Mouse (Mus musculus): Measurements from ENCODE around the gene Macrod2. TPM values are rescaled to one million over a fixed set of nuclear protein-coding genes. Genes with fewer than 3 reads are reported as not detected.

Macrod2 gene
- polyA plus RNA-seq, 1 experiment from 2014 or later = 31.9 TPM

DNA sequence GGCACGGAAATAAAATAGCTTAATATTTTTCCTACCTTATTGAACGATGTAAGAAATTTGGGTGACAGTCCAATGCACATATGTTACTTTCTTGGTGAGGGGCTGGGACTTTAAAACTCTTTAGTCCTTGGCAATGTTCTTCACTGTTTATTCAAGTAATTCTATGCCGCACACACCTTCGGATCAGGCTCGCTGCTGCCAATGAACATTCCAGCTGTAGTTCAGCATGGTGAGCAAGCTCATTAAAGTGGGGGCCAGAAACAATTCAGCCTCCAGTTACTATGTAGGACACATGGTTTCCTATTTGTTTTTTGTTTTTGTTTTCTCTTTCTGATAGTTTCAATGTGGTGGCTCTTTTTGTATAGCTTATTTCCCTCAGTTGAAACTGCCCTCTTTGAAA, 267.6 kb downstream of the Macrod2 start:
- H3K27ac ChIP-seq (replicated peaks) = no peak overlapping the region
- no peaks in the 10 kb centered on the region for H3K27me3 ChIP-seq (ENCODE audit: control insufficient read depth, insufficient read depth, low read length)
- TF ChIP-seq CTCF (IDR thresholded peaks at IDR 0.05; ENCODE audit: low read depth) = no peak
- TF ChIP-seq EP300 (optimal IDR thresholded peaks at IDR 0.05) = no peak
- H3K9me3 ChIP-seq (ENCODE audit: control insufficient read depth, low read length) = no peaks in the 10 kb centered on the region
- 65% methylated on average over 5 of the region's 5 CpGs for WGBS
- no peak overlapping the region for H3K4me3 ChIP-seq (ENCODE audit: low read depth, low read length)
- ATAC-seq (ENCODE audit: low FRiP score, low TSS enrichment) (no peak), DNase-seq (ENCODE audit: low spot score) (no peak)
- H3K36me3 ChIP-seq (ENCODE audit: control insufficient read depth, insufficient read depth, low read length) = peaks cover 5% of the 10 kb centered on the region; the same call in 1 of the 2 replicates
- H3K4me1 ChIP-seq (replicated peaks; ENCODE audit: control insufficient read depth, insufficient read depth) = no peaks in the 10 kb centered on the region; the same call in 1 of the 2 replicates
- H3K4me2 ChIP-seq (replicated peaks; ENCODE audit: low read depth) = no peak overlapping the region
- H3K9ac ChIP-seq (ENCODE audit: low read length) = no peak overlapping the region

DNA sequence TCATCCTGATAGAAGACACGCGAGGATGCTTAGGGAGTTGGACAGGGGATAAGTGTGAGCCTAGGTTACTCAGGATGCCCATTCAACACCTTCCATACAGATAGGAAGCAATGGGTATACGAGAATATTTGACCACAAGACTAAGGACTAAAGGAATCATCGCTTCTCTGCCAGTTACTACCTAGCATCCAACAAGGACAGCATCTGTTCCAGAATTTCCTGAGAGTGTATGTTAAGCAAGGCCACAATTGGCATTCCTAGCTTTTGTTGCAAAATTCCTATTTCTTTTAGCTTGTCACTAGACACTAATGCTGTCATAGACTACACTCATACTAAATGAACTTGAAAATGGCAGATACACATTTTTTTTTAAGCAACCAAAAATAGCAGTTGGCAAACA, 269.3 kb downstream of the Macrod2 start:
- Histone ChIP-seq H3K36me3 (ENCODE audit: control insufficient read depth, insufficient read depth, low read length) (peaks cover 5% of the 10 kb centered on the region; the same call in 1 of the 2 replicates), H3K27ac (replicated peaks) (no peak overlapping the region), H3K4me3 (ENCODE audit: low read depth, low read length) (no peak overlapping the region), H3K9me3 (ENCODE audit: control insufficient read depth, low read length) (no peaks in the 10 kb centered on the region), H3K27me3 (ENCODE audit: control insufficient read depth, insufficient read depth, low read length) (no peaks in the 10 kb centered on the region), H3K4me1 (replicated peaks; ENCODE audit: control insufficient read depth, insufficient read depth) (no peaks in the 10 kb centered on the region; the same call in 1 of the 2 replicates), H3K9ac (ENCODE audit: low read length) (no peak overlapping the region), H3K4me2 (replicated peaks; ENCODE audit: low read depth) (no peak overlapping the region)
- ATAC-seq (ENCODE audit: low FRiP score, low TSS enrichment) (no peak), DNase-seq (ENCODE audit: low spot score) (no peak)
- no peak for TF ChIP-seq CTCF (IDR thresholded peaks at IDR 0.05; ENCODE audit: low read depth)
- TF ChIP-seq EP300 (optimal IDR thresholded peaks at IDR 0.05) = no peak
- 94% methylated on average over 4 of the region's 4 CpGs for WGBS

DNA sequence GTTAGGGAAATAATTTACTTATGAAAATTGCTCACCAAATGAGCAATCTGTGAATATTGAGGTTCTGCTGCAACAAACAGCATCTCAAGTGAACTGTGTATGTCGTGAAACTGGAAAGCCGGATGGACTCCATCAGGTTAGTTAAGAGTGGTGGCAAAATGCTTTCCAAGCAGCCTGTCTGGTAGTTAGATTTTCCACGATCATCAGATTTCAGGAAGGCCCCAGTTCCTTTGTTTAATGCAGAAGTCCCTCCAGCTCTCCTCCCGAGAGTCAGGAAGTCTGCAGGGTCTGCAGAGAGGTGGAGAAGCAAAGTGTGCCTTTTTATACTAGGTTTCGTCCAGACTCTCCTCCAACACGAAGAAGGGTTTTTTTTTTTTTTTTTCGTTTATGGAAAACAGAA, 271.7 kb downstream of the Macrod2 start:
- Histone ChIP-seq H3K27me3 (ENCODE audit: control insufficient read depth, insufficient read depth, low read length) (no peaks in the 10 kb centered on the region), H3K9me3 (ENCODE audit: control insufficient read depth, low read length) (no peaks in the 10 kb centered on the region), H3K9ac (ENCODE audit: low read length) (no peak overlapping the region), H3K27ac (replicated peaks) (no peak overlapping the region), H3K36me3 (ENCODE audit: control insufficient read depth, insufficient read depth, low read length) (no peaks in the 10 kb centered on the region), H3K4me1 (replicated peaks; ENCODE audit: control insufficient read depth, insufficient read depth) (no peaks in the 10 kb centered on the region; the same call in 1 of the 2 replicates), H3K4me3 (ENCODE audit: low read depth, low read length) (no peak overlapping the region), H3K4me2 (replicated peaks; ENCODE audit: low read depth) (no peak overlapping the region)
- ATAC-seq (ENCODE audit: low FRiP score, low TSS enrichment) = no peak
- 49% methylated on average over 7 of the region's 7 CpGs for WGBS
- TF ChIP-seq EP300 (optimal IDR thresholded peaks at IDR 0.05) (no peak), CTCF (IDR thresholded peaks at IDR 0.05; ENCODE audit: low read depth) (no peak)
- no peak for DNase-seq (ENCODE audit: low spot score)

DNA sequence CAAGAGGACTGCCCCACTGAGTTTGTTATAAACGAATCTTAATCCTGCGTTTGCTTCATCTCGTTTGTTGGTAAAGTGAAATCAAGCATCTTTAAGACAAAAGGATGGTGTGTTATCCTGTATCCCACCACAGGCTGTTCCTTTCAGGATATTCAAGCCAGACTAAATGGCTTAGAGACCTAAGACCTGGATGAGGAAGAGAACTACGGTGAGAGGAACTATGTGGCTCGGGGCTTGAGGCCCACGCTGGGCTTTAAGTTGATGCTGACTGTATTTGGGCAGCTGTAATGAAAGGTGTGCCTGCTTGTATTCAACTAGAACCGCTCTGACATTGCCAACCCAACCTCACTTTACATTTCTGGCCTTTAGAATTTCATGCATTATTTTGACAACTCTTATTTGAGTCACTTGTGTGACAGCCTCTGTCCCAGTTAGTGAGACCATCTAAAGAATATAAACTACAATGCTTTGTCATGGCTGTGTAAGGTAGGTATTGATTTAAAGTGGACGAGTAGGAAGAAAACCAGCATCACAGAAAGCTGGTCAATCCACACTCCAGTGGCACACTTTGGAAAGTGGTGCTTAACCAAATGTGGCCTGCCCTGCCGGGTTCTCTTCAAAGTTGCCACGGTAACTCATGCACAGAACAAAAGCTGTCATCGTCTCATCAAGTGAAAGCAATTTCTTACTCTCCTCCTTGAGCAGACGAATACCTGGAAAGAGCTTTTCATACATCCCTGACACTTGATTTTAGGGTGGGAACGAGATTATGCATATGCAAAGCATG, 272.3 kb downstream of the Macrod2 start:
- no peaks in the 10 kb centered on the region; the same call in 1 of the 2 replicates for H3K4me1 ChIP-seq (replicated peaks; ENCODE audit: control insufficient read depth, insufficient read depth)
- WGBS = 58% methylated on average over 13 of the region's 13 CpGs
- no peak overlapping the region for H3K9ac ChIP-seq (ENCODE audit: low read length)
- no peak overlapping the region for H3K4me3 ChIP-seq (ENCODE audit: low read depth, low read length)
- no peak overlapping the region for H3K27ac ChIP-seq (replicated peaks)
- no peaks in the 10 kb centered on the region for H3K27me3 ChIP-seq (ENCODE audit: control insufficient read depth, insufficient read depth, low read length)
- TF ChIP-seq CTCF (IDR thresholded peaks at IDR 0.05; ENCODE audit: low read depth) (no peak), EP300 (optimal IDR thresholded peaks at IDR 0.05) (no peak)
- no peaks in the 10 kb centered on the region for H3K9me3 ChIP-seq (ENCODE audit: control insufficient read depth, low read length)
- no peak for DNase-seq (ENCODE audit: low spot score)
- no peak overlapping the region; the same call in none of the 2 replicates for H3K4me2 ChIP-seq (replicated peaks; ENCODE audit: low read depth)
- ATAC-seq (ENCODE audit: low FRiP score, low TSS enrichment) = no peak
- no peaks in the 10 kb centered on the region for H3K36me3 ChIP-seq (ENCODE audit: control insufficient read depth, insufficient read depth, low read length)

DNA sequence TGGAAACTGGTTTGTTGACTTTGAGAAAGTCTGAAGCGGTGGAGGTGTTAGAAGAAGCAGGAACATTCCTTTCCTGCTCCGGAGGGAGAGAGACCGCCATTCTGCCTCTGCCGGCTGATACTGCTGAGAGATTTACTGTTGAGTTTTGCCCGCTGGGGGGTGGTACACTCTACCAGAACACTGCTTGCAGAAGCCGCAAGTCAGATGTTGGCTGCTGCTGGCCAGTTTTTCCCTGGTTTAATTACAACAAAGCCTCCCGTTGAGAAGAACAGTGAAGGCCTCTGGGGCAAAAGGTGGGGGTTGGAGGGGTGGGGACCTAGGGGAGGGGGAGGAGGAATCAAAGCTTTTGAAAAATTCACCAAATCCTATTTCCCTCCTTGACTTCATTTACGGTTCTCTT, 273.2 kb downstream of the Macrod2 start:
- Histone ChIP-seq H3K27ac (replicated peaks) (no peak overlapping the region), H3K4me2 (replicated peaks; ENCODE audit: low read depth) (peak overlapping the region; percentile 41), H3K9ac (ENCODE audit: low read length) (no peak overlapping the region), H3K4me1 (replicated peaks; ENCODE audit: control insufficient read depth, insufficient read depth) (no peaks in the 10 kb centered on the region; the same call in 1 of the 2 replicates), H3K27me3 (ENCODE audit: control insufficient read depth, insufficient read depth, low read length) (no peaks in the 10 kb centered on the region), H3K9me3 (ENCODE audit: control insufficient read depth, low read length) (no peaks in the 10 kb centered on the region), H3K4me3 (ENCODE audit: low read depth, low read length) (peak overlapping the region; percentile 10), H3K36me3 (ENCODE audit: control insufficient read depth, insufficient read depth, low read length) (no peaks in the 10 kb centered on the region)
- TF ChIP-seq EP300 (optimal IDR thresholded peaks at IDR 0.05) (no peak), CTCF (IDR thresholded peaks at IDR 0.05; ENCODE audit: low read depth) (peak; percentile 83)
- WGBS = 11% methylated on average over 8 of the region's 8 CpGs
- ATAC-seq (ENCODE audit: low FRiP score, low TSS enrichment) (peak; percentile 63), DNase-seq (ENCODE audit: low spot score) (peak; percentile 84)

DNA sequence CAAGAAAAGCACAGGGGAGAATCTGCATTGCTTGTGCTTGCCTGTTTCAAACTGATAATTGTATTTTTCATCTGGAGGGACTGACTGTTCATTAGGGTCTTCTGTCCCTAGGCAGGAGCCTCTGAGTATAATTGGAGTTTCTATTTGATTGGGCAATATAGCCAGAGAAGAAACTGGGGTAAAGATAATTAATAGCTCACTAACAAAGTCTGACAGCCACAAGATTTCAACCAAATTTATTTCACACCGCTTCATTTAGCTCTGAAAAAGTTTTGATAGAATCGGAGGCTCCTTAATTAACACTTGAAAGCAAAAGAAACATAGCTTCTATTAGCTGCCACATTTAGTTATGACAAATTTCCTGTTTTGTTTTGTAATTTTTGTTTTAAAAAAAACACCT, 274.0 kb downstream of the Macrod2 start:
- Histone ChIP-seq H3K27me3 (ENCODE audit: control insufficient read depth, insufficient read depth, low read length) (no peaks in the 10 kb centered on the region), H3K9me3 (ENCODE audit: control insufficient read depth, low read length) (no peaks in the 10 kb centered on the region), H3K9ac (ENCODE audit: low read length) (no peak overlapping the region; the same call in 1 of the 2 replicates), H3K4me3 (ENCODE audit: low read depth, low read length) (peak overlapping the region; percentile 10), H3K27ac (replicated peaks) (no peak overlapping the region), H3K4me1 (replicated peaks; ENCODE audit: control insufficient read depth, insufficient read depth) (no peaks in the 10 kb centered on the region; the same call in 1 of the 2 replicates), H3K4me2 (replicated peaks; ENCODE audit: low read depth) (peak overlapping the region; percentile 41), H3K36me3 (ENCODE audit: control insufficient read depth, insufficient read depth, low read length) (no peaks in the 10 kb centered on the region)
- ATAC-seq (ENCODE audit: low FRiP score, low TSS enrichment) (no peak), DNase-seq (ENCODE audit: low spot score) (no peak)
- 65% methylated on average over 2 of the region's 2 CpGs for WGBS
- TF ChIP-seq CTCF (IDR thresholded peaks at IDR 0.05; ENCODE audit: low read depth) = no peak
- TF ChIP-seq EP300 (optimal IDR thresholded peaks at IDR 0.05) = no peak

Data from stomach, postnatal 0 days (tissue).